Mouse (Mus musculus): Measurements from ENCODE around the gene Tpk1.
"Not testable (repeated sequence)": the region's sequence is repeated elsewhere in the genome, so short reads cannot be mapped to it uniquely, and the experiment has no call there.

Gene Tpk1

GRCm38 (mm10) chr6:43638865-43639264 is 27.2 kb downstream of the Tpk1 start:
- DNase-seq: no peak

- DNase-seq: no peak
Measured at GRCm38 (mm10) chr6:43638119-43638518, 28.0 kb downstream of the Tpk1 start.

GRCm38 (mm10) chr6:43636980-43637638 is 29.0 kb downstream of the Tpk1 start:
- no peak for DNase-seq

- DNase-seq: no peak
Measured at GRCm38 (mm10) chr6:43633308-43633963, 32.6 kb downstream of the Tpk1 start.

- DNase-seq: no peak
Measured at GRCm38 (mm10) chr6:43632871-43633270, 33.2 kb downstream of the Tpk1 start.

- not testable (repeated sequence) for DNase-seq
Measured at GRCm38 (mm10) chr6:43623448-43623847, 42.6 kb downstream of the Tpk1 start.

GRCm38 (mm10) chr6:43619258-43619657 is 46.8 kb downstream of the Tpk1 start:
- peak; percentile 26 to 34 for DNase-seq

GRCm38 (mm10) chr6:43611770-43612169 is 54.3 kb downstream of the Tpk1 start:
- DNase-seq: no peak

- no peak for DNase-seq
Measured at GRCm38 (mm10) chr6:43590841-43591541, 75.1 kb downstream of the Tpk1 start.

GRCm38 (mm10) chr6:43585274-43585673 is 80.8 kb downstream of the Tpk1 start:
- no peak for DNase-seq

- no peak for DNase-seq
Measured at GRCm38 (mm10) chr6:43581809-43582208, 84.3 kb downstream of the Tpk1 start.

- no peak for DNase-seq
Measured at GRCm38 (mm10) chr6:43567885-43568284, 98.2 kb downstream of the Tpk1 start.

GRCm38 (mm10) chr6:43562474-43562873 is 103.6 kb downstream of the Tpk1 start:
- DNase-seq: no peak

- DNase-seq: no peak
Measured at GRCm38 (mm10) chr6:43551410-43551809, 114.7 kb downstream of the Tpk1 start.

GRCm38 (mm10) chr6:43546537-43546936 is 119.5 kb downstream of the Tpk1 start:
- no peak for DNase-seq

GRCm38 (mm10) chr6:43537252-43537870 is 128.7 kb downstream of the Tpk1 start:
- no peak for DNase-seq

GRCm38 (mm10) chr6:43535459-43535858 is 130.6 kb downstream of the Tpk1 start:
- no peak for DNase-seq

- DNase-seq: no peak
Measured at GRCm38 (mm10) chr6:43533323-43533722, 132.8 kb downstream of the Tpk1 start.

- DNase-seq: no peak
Measured at GRCm38 (mm10) chr6:43532822-43533221, 133.3 kb downstream of the Tpk1 start.

- no peak for DNase-seq
Measured at GRCm38 (mm10) chr6:43531996-43532395, 134.1 kb downstream of the Tpk1 start.

- DNase-seq: no peak
Measured at GRCm38 (mm10) chr6:43528996-43529395, 137.1 kb downstream of the Tpk1 start.

GRCm38 (mm10) chr6:43525028-43525427 is 141.1 kb downstream of the Tpk1 start:
- DNase-seq: no peak

- no peak for DNase-seq
Measured at GRCm38 (mm10) chr6:43522046-43522445, 144.0 kb downstream of the Tpk1 start.

GRCm38 (mm10) chr6:43520218-43520617 is 145.9 kb downstream of the Tpk1 start:
- no peak for DNase-seq

Measured in B cell, adult 2 months (primary cell).